ENCODE assay signal across 9 mouse cellular contexts in the genomic region with DNA sequence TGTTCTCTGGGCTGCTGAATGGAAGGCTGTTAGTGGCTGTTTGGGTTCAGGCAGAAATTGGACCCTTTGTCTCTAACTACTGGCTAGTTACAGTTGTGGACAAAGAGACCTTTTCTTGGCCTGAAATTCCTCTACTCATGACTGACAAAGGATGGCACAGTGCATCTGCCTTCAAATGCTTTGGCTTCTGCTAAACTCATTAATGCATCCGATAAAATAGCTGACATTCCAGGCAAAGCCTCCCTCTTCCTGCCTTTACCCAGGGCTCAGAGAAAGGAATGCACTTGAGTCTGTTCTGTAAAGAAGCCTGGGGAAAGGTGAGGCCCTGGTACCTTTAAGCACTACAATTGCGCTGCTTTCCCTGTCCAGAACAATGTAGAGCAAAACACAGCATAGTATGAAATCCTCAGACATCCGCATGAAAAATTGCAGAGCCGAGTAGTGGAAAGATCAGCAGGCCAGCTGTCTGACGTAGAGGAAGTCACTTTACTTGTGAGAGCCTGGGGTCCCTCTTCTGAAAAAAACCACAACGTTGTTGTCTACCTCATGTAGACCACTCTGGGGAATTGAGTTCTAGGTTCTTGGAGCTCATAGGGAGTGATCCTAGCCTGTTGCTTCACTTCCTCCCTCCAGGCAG.
A peak's percentile ranks its signal among the peaks of the same experiment; 100 is the strongest.
DNase-seq lines count a peak whose midpoint lies in the region; ATAC-seq lines count a peak whose summit lies in the region.
"Had no signal": no experiment of that assay in that cellular context is flagged by ENCODE, and none has a peak within 500 bp of the region (broad histone marks: within the 10 kb centered on the region; RNA-seq: fewer than 3 reads in every experiment).

No protein-coding gene starts in this region.

- H3K27me3 ChIP-seq in heart, embryonic 10.5 days (ENCODE audit: insufficient read depth, poor library complexity, severe bottlenecking): no peaks in the 10 kb centered on the region
- H3K27me3 ChIP-seq in lung, embryonic 15.5 days: no peaks in the 10 kb centered on the region
- no peaks in the 10 kb centered on the region for H3K27me3 ChIP-seq in forebrain, embryonic 13.5 days

- DNase-seq in heart, embryonic 10.5 days (ENCODE audit: low spot score): peak; percentile 71
- no peak for DNase-seq in heart, postnatal 4 days
- no peak for DNase-seq in lung, postnatal 10 days
- peak; percentile 76 for DNase-seq in mesoderm, embryonic 11.5 days (ENCODE audit: low read depth, low spot score)
- DNase-seq in right cerebral cortex, postnatal 25 days: no peak
- no peak for DNase-seq in urinary bladder, postnatal 4 days (ENCODE audit: low spot score in 2 of 2)
- DNase-seq: gastrocnemius, postnatal 36 days had no signal

- H3K9me3 ChIP-seq in heart, embryonic 10.5 days: no peaks in the 10 kb centered on the region
- H3K9me3 ChIP-seq in lung, embryonic 15.5 days: no peaks in the 10 kb centered on the region
- H3K9me3 ChIP-seq in forebrain, embryonic 13.5 days (replicated peaks): no peaks in the 10 kb centered on the region

- H3K36me3 ChIP-seq in heart, embryonic 10.5 days: no peaks in the 10 kb centered on the region
- H3K36me3 ChIP-seq in lung, embryonic 15.5 days: no peaks in the 10 kb centered on the region
- no peaks in the 10 kb centered on the region for H3K36me3 ChIP-seq in forebrain, embryonic 13.5 days (ENCODE audit: poor library complexity, severe bottlenecking)

- H3K4me2 ChIP-seq in lung, embryonic 15.5 days: no peak overlapping the region
- H3K4me2 ChIP-seq in forebrain, embryonic 13.5 days: no peak overlapping the region

- no peak overlapping the region for H3K4me3 ChIP-seq in heart, embryonic 10.5 days
- H3K4me3 ChIP-seq in lung, embryonic 15.5 days: no peak overlapping the region
- no peak overlapping the region for H3K4me3 ChIP-seq in forebrain, embryonic 13.5 days

- 33% methylated on average over 6 of the region's 6 CpGs for WGBS in heart, embryonic 10.5 days
- 17% methylated on average over 6 of the region's 6 CpGs for whole genome bisulfite sequencing in lung, embryonic 15.5 days
- WGBS in forebrain, embryonic 13.5 days: 50% methylated on average over 6 of the region's 6 CpGs

- H3K9ac ChIP-seq in lung, embryonic 15.5 days: 0 out of 2 replicates have a peak overlapping the region, but pooled peaks have one; percentile 0
- no peak overlapping the region for H3K9ac ChIP-seq in forebrain, embryonic 13.5 days

- peak; percentile 68; the same call in 1 of the 2 replicates for ATAC-seq in lung, embryonic 15.5 days (ENCODE audit: borderline replicate concordance, extremely low read depth, low FRiP score, low TSS enrichment)
- ATAC-seq in forebrain, embryonic 13.5 days: no peak

- peaks cover 14% of the 10 kb centered on the region for H3K4me1 ChIP-seq in heart, embryonic 10.5 days
- peaks cover 34% of the 10 kb centered on the region for H3K4me1 ChIP-seq in lung, embryonic 15.5 days
- H3K4me1 ChIP-seq in forebrain, embryonic 13.5 days: peaks cover 12% of the 10 kb centered on the region

- H3K27ac ChIP-seq in heart, embryonic 10.5 days: peak overlapping the region; percentile 75
- peak overlapping the region; percentile 84 for H3K27ac ChIP-seq in lung, embryonic 15.5 days
- 0 out of 2 replicates have a peak overlapping the region, but pooled peaks have one; percentile 7 for H3K27ac ChIP-seq in forebrain, embryonic 13.5 days

Comparison
In these comparisons a context has a peak if more than half of its experiments do, and no peak if none do; other contexts are left out.
1. DNase-seq: peak in heart, embryonic 10.5 days (single experiment) and mesoderm, embryonic 11.5 days (single experiment); none in heart, postnatal 4 days (single experiment), lung, postnatal 10 days (single experiment), right cerebral cortex, postnatal 25 days (single experiment) and urinary bladder, postnatal 4 days (0 of 2).
2. H3K27ac ChIP-seq: peak in every context shown above with its lines; median percentile 84 in lung, embryonic 15.5 days; 75 in heart, embryonic 10.5 days; 7 in forebrain, embryonic 13.5 days.